Mouse (Mus musculus) C3H10T1/2 (cell line): ENCODE results near the gene Clhc1. TPM values are rescaled to one million over a fixed set of nuclear protein-coding genes. Genes with fewer than 3 reads are reported as not detected.

Experiments used
- polyA plus RNA-seq, 2 experiments: library from polyadenylated mRNA; unstranded; fragments of >200 nt; fragmentation: generic; extraction: Trizol; gene quantifications; one replicate each; pipeline ENCODE4 v1.2.1; 2012; ENCODE audit warnings: missing spikeins in 2 of 2

The Clhc1 gene
- under 1 TPM; 0.02 to 0.08 TPM for polyA plus RNA-seq

GRCm38 (mm10) chr11:29547752-29548503 lies at the start of gene Clhc1, which contains the start of gene Rps27a:
Clhc1 (plus strand) TSS chr11:29547950.
Rps27a (minus strand) TSS chr11:29548109.

GRCm38 (mm10) chr11:29514682-29515412 lies 32.9 kb upstream of the Clhc1 start, which contains the start of gene Prorsd1:
Prorsd1 (minus strand) TSS chr11:29515033.

GRCm38 (mm10) chr11:29525988-29526794 lies 21.6 kb upstream of the Clhc1 start, which contains the start of gene Mtif2:
Mtif2 (plus strand) TSS chr11:29526408.

Other genes starting within 250 kb of the Clhc1 start
- 1 to 10 TPM in 1 of 2 experiments, under 1 TPM in 1; 0.40 to 3.0 TPM for gene Ccdc88a, start 174.3 kb upstream of the Clhc1 start, polyA plus RNA-seq
- 1 to 10 TPM in 1 of 2 experiments, under 1 TPM in 1; 0.51 to 4.5 TPM for gene Prorsd1, start 32.9 kb upstream of the Clhc1 start, polyA plus RNA-seq
- gene Mtif2, start 21.5 kb upstream of the Clhc1 start, polyA plus RNA-seq: 1 to 10 TPM in 1 of 2 experiments, under 1 TPM in 1; 0.26 to 7.1 TPM
- gene Rps27a, start 159 bp downstream of the Clhc1 start, polyA plus RNA-seq: 1,000 to 10,000 TPM; 1,844 to 1,945 TPM
- gene Rtn4, start 145.0 kb downstream of the Clhc1 start, polyA plus RNA-seq: 100 to 1,000 TPM in 1 of 2 experiments, 10 to 100 TPM in 1; 63.9 to 152 TPM